Mouse (Mus musculus) ES-E14 (cell line): ENCODE measurements around the gene Nfyb.

Experiments used
- HCFC1 ChIP-seq: IDR thresholded peaks from 2 replicates; pipeline ENCODE4 v1.6.1; 2012; ENCODE audit warnings: low read length, inconsistent platforms, borderline replicate concordance; ENCODE audit not compliant: insufficient read depth
- MAFK ChIP-seq: IDR thresholded peaks from 2 replicates; pipeline ENCODE4 v1.6.1; 2014; ENCODE audit warnings: mild to moderate bottlenecking, low read depth, low read length, inconsistent platforms; ENCODE audit not compliant: insufficient read depth
- ZC3H11A ChIP-seq: IDR thresholded peaks from 2 replicates; pipeline ENCODE4 v1.6.1; 2012; ENCODE audit warnings: low read depth, mild to moderate bottlenecking, inconsistent platforms, low read length, borderline replicate concordance
- ZNF384 ChIP-seq: IDR thresholded peaks from 2 replicates; pipeline ENCODE4 v1.6.1; 2012; ENCODE audit warnings: low read depth, low read length, inconsistent platforms

GRCm38 (mm10) chr10:82808891-82809290 is 44.9 kb upstream of the Nfyb start:
- no peak for TF ChIP-seq MAFK
- no peak for TF ChIP-seq ZNF384
- no peak for TF ChIP-seq ZC3H11A
- no peak for TF ChIP-seq HCFC1
